Mouse (Mus musculus) 416B (cell line): ENCODE measurements at regions not wholly inside any gene's neighbourhood (a gene's known extent, or its start where the extent isn't known, plus 50 kb on each side); places are given as distances from the start of the nearest gene placed in this dataset.
"Not testable (repeated sequence)": the region's sequence is repeated elsewhere in the genome, so short reads cannot be mapped to it uniquely, and the experiment has no call there.

Source experiments
- DNase-seq: peaks from one replicate; pipeline ENCODE4 v3.0.0; 2011; ENCODE audit warnings: low read depth

GRCm38 (mm10) chr5:22670296-22670695, 75.6 kb upstream of the Lhfpl3 start:
- DNase-seq, result no peak

GRCm38 (mm10) chr5:22641233-22641632, 91.0 kb upstream of the Orc5 start:
- DNase-seq, result peak; percentile 11

- DNase-seq, result not testable (repeated sequence)
Observed at GRCm38 (mm10) chr5:22616989-22617388, 66.8 kb upstream of the Orc5 start.
